Mouse (Mus musculus) CD4-positive, CD25-positive, alpha-beta regulatory T cell, adult 4 months (primary cell): ENCODE measurements around the gene Hoxb3. TPM values are rescaled to one million over a fixed set of nuclear protein-coding genes. Genes with fewer than 3 reads are reported as not detected.

ENCODE experiments used
- ATAC-seq: one replicate; pipeline ENCODE4 v1.8.0; 2017
- polyA plus RNA-seq, 2 experiments: library from polyadenylated mRNA; unstranded; fragments of 100-300 nt; shearing (Covaris generic); gene quantifications; one replicate each; pipeline ENCODE4 v1.2.1; 2017

Hoxb3 gene
- polyA plus RNA-seq, 2 experiments from 2014 or later, result 0.22 to 0.56 TPM

GRCm38 (mm10) chr11:96354376-96354775, 31.2 kb downstream of the Hoxb3 start:
- ATAC-seq, result no peak

DNA sequence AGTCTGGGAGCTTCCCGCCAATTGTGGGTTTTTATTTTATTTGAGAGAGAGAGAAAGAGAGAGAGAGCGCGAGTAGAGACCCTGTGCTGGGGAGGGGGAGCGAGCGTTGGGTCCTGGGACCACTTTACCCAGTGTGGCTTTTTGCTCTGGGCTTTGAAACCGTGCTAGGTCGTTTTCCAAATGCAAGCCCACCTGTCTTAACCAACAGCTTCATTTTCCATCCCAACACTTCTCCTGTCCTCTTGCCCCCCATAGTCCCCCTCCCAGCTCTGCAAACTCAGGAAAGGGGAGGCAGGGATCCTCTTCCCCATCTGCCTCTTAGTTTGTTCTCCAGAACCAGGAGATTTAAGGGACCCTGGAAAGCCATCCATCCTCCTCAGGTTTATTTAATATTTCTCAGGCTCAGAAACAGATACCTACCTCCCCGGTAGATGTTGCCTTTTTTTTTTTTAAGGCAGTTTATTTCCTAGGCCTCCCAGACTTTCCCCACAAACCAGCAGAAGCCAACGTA, 31.7 kb downstream of the Hoxb3 start:
- ATAC-seq, result no peak

DNA sequence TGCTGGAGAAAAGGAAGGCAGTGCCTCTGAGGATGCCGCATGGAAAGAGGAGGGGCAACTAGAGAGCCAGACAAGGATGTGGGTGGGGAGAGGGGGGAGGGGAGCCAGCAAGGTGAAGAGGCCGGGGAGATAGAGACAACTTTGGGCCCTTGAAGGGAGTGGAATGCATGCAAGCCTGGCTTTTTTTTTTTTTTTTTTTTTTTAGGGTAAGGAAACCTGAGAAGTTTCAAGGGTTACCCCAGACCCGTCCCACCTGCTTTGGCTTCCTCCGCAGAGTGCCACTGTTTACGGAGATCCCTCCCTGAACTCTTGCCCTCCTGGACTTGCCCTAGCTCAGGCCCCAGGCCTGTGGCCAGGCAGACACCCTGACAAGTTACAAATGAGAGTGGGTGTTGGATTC, 40.7 kb downstream of the Hoxb3 start:
- no peak for ATAC-seq

DNA sequence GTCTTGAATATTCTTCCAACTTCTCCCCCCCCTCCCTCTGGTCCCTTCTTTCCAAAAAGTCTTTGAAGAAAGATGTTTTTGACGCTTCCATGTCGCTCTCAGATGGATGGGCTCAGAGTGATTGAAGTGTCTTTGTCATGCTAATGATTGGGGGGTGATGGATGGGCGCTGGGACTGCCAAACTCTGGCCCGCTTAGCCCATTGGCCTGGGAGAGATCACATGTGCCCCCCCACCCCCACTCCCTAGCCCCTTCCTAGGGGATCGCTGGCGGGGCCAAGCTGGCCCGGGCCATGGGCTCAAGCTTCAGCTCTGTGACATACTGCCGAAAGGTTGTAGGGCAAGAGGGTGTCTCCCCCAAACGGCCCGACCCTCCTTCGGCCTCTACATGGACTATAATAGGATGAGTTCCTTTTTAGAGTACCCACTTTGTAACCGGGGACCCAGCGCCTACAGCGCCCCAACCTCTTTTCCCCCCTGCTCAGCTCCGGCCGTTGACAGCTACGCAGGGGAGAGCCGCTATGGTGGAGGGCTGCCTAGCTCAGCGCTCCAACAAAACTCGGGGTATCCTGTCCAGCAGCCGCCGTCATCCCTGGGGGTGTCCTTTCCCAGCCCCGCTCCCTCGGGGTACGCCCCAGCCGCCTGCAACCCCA, 42.4 kb downstream of the Hoxb3 start, which contains the start of gene Hoxb1:
TSS of gene Hoxb1 (plus strand) at position 312 of the 651 bp plus-strand sequence.
- no peak for ATAC-seq

GRCm38 (mm10) chr11:96366092-96367041, 43.2 kb downstream of the Hoxb3 start:
- no peak for ATAC-seq

GRCm38 (mm10) chr11:96367141-96367540, 44.0 kb downstream of the Hoxb3 start:
- ATAC-seq, result no peak

GRCm38 (mm10) chr11:96368686-96369085, 45.6 kb downstream of the Hoxb3 start:
- ATAC-seq, result no peak

- no peak for ATAC-seq
Measured at GRCm38 (mm10) chr11:96369140-96369539, 46.0 kb downstream of the Hoxb3 start.

GRCm38 (mm10) chr11:96371726-96372125, 48.6 kb downstream of the Hoxb3 start:
- ATAC-seq, result no peak

- ATAC-seq, result no peak
Measured at GRCm38 (mm10) chr11:96372519-96372918, 49.4 kb downstream of the Hoxb3 start.

- ATAC-seq, result no peak
Measured at GRCm38 (mm10) chr11:96374810-96375209, 51.7 kb downstream of the Hoxb3 start.

- no peak for ATAC-seq
Measured at GRCm38 (mm10) chr11:96383381-96383780, 60.3 kb downstream of the Hoxb3 start.

DNA sequence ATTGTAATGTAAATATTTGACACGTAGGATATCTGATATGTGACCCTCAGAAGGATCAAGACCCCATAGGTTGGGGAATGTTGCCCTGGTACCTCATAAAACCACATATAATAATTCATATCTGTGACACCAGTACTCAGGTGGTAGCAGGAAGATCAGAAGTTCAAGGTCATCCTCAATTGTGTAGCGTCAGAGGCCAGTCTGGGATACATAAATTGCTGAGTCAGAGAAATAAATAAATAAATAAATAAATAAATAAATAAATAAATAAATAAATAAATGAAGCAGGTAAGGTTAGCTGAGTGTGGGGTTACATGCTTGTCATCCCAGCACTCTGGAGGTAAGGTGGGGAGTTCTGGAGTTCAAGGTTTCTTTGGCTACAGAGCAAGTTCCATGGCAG, 64.5 kb downstream of the Hoxb3 start:
- no peak for ATAC-seq

- ATAC-seq, result no peak
Measured at GRCm38 (mm10) chr11:96396772-96397626, 73.9 kb downstream of the Hoxb3 start.

Other genes with a start within 250 kb of the Hoxb3 start
- 100 to 1,000 TPM; 289 to 328 TPM for gene Atp5g1, start 247.7 kb upstream of the Hoxb3 start, polyA plus RNA-seq
- not detected for gene Calcoco2, start 211.4 kb upstream of the Hoxb3 start, polyA plus RNA-seq
- gene Ttll6, start 189.5 kb upstream of the Hoxb3 start, polyA plus RNA-seq, result not detected
- gene Hoxb13, start 129.0 kb upstream of the Hoxb3 start, polyA plus RNA-seq, result not detected
- under 1 TPM in 1 of 2 experiments, not detected in 1; 0.23 TPM for gene Hoxb9, start 51.9 kb upstream of the Hoxb3 start, polyA plus RNA-seq
- gene Hoxb8, start 41.4 kb upstream of the Hoxb3 start, polyA plus RNA-seq, result not detected
- not detected for gene Hoxb7, start 36.7 kb upstream of the Hoxb3 start, polyA plus RNA-seq
- gene Hoxb6, start 30.9 kb upstream of the Hoxb3 start, polyA plus RNA-seq, result not detected
- gene Hoxb5, start 20.0 kb upstream of the Hoxb3 start, polyA plus RNA-seq, result not detected
- 1 to 10 TPM; 1.9 to 2.5 TPM for gene Hoxb4, start 5.1 kb upstream of the Hoxb3 start, polyA plus RNA-seq
- gene Hoxb2, start 27.2 kb downstream of the Hoxb3 start, polyA plus RNA-seq, result under 1 TPM in 1 of 2 experiments, not detected in 1; 0.09 TPM
- gene Hoxb1, start 42.4 kb downstream of the Hoxb3 start, polyA plus RNA-seq, result not detected
- 100 to 1,000 TPM; 652 to 757 TPM for gene Skap1, start 141.3 kb downstream of the Hoxb3 start, polyA plus RNA-seq